Mouse (Mus musculus) ES-Bruce4 (cell line): ENCODE measurements around the gene Il4ra. TPM values are rescaled to one million over a fixed set of nuclear protein-coding genes. Genes with fewer than 3 reads are reported as not detected.

Experiments
- H3K27ac ChIP-seq: 2 replicates; pipeline ENCODE4 v1.5.1; 2012; ENCODE audit warnings: low read length, inconsistent platforms; ENCODE audit not compliant: insufficient read depth
- H3K27me3 ChIP-seq: 2 replicates; pipeline ENCODE4 v1.6.1; 2012; ENCODE audit warnings: mild to moderate bottlenecking, low read length, inconsistent platforms; ENCODE audit not compliant: control insufficient read depth, poor library complexity, insufficient read depth, severe bottlenecking
- H3K36me3 ChIP-seq: 2 replicates; pipeline ENCODE4 v1.6.1; 2012; ENCODE audit warnings: inconsistent platforms, mild to moderate bottlenecking, low read length, moderate library complexity; ENCODE audit not compliant: control insufficient read depth, poor library complexity, insufficient read depth, severe bottlenecking
- H3K4me1 ChIP-seq: one replicate; pipeline ENCODE4 v1.8.1; 2011; ENCODE audit warnings: low read length; ENCODE audit not compliant: control insufficient read depth, insufficient read depth
- H3K4me3 ChIP-seq: 2 replicates; pipeline ENCODE4 v1.5.1; 2011; ENCODE audit warnings: low read depth, mild to moderate bottlenecking, low read length
- H3K9ac ChIP-seq: 2 replicates; pipeline ENCODE4 v1.6.1; 2012; ENCODE audit warnings: low read depth, mild to moderate bottlenecking, inconsistent platforms; ENCODE audit not compliant: poor library complexity, severe bottlenecking
- H3K9me3 ChIP-seq: replicated peaks from 2 replicates; pipeline ENCODE4 v1.6.1; 2012; ENCODE audit warnings: mild to moderate bottlenecking, low read length, inconsistent platforms; ENCODE audit not compliant: control insufficient read depth, poor library complexity, insufficient read depth, severe bottlenecking
- CTCF ChIP-seq: IDR thresholded peaks from one replicate; pipeline ENCODE4 v1.8.1; 2011; ENCODE audit warnings: low read depth, low read length
- EP300 ChIP-seq: IDR thresholded peaks from 2 replicates; pipeline ENCODE4 v1.6.1; 2011; ENCODE audit warnings: low read depth, low read length; ENCODE audit not compliant: insufficient read depth
- POLR2A ChIP-seq: IDR thresholded peaks from one replicate; pipeline ENCODE4 v1.8.1; 2011; ENCODE audit warnings: low read length; ENCODE audit not compliant: insufficient read depth
- polyA plus RNA-seq: library from polyadenylated mRNA; stranded (reverse); fragments of >200 nt; gene quantifications from 2 replicates; pipeline ENCODE4 v1.2.4, GENCODE M21; 2011; ENCODE audit warnings: low read depth; ENCODE audit not compliant: missing spikeins, insufficient read depth, insufficient read length

The Il4ra gene
- polyA plus RNA-seq, 1 experiment, result 1.4 TPM

DNA sequence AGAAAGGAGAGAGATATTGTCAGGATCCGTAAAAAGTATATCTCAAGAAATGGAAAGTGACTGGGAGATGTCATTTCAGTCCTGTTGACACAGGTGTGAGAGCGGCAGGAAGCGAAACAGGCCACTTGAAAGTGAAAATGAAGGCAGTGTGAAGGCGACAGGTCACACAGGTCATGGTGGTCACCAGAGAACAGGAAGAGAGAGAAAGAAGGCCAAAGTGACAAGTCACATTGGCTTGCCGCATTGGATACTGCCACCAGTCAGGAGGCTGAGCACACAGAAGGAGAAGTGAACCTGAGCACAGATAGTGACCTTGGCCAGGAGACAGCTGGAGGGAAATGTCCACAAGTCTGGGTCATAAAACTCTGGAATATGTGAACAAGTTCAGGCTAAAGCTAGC, 40.5 kb upstream of the Il4ra start:
- H3K27ac ChIP-seq, result no peak overlapping the region
- TF ChIP-seq POLR2A (no peak), CTCF (no peak), EP300 (no peak)
- H3K27me3 ChIP-seq, result no peaks in the 10 kb centered on the region
- H3K36me3 ChIP-seq, result no peaks in the 10 kb centered on the region
- no peaks in the 10 kb centered on the region for H3K4me1 ChIP-seq
- no peaks in the 10 kb centered on the region for H3K9me3 ChIP-seq
- no peak overlapping the region for H3K9ac ChIP-seq
- no peak overlapping the region for H3K4me3 ChIP-seq

DNA sequence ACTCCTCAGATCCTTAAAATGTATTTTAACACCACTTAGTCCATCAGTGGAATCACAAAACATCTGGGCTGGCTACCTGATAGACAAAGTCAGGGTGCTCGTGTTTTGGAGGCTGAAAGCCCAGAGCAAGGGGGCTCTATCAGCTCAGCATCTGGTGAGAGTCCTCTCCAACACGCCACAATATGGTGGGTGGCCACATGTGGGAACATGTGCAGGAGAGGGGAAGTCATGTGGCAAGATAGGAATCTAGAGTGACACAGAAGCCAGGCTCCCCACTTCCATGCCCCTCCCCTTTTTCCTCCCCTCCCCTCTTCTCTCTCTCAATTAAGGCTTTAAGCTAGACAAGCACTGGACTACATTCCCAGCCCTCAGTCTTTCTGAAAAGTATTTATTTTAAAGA, 40.1 kb upstream of the Il4ra start:
- H3K9ac ChIP-seq, result no peak overlapping the region
- no peak overlapping the region for H3K4me3 ChIP-seq
- H3K4me1 ChIP-seq, result no peaks in the 10 kb centered on the region
- no peak for TF ChIP-seq CTCF
- TF ChIP-seq POLR2A, result no peak
- no peak for TF ChIP-seq EP300
- no peak overlapping the region for H3K27ac ChIP-seq
- no peaks in the 10 kb centered on the region for H3K36me3 ChIP-seq
- H3K27me3 ChIP-seq, result no peaks in the 10 kb centered on the region
- no peaks in the 10 kb centered on the region for H3K9me3 ChIP-seq

GRCm38 (mm10) chr7:125515081-125515853, 36.7 kb upstream of the Il4ra start:
- H3K9ac ChIP-seq, result no peak overlapping the region
- H3K27ac ChIP-seq, result no peak overlapping the region
- no peaks in the 10 kb centered on the region for H3K27me3 ChIP-seq
- no peak for TF ChIP-seq CTCF
- no peak for TF ChIP-seq POLR2A
- TF ChIP-seq EP300, result no peak
- no peak overlapping the region for H3K4me3 ChIP-seq
- H3K4me1 ChIP-seq, result no peaks in the 10 kb centered on the region
- H3K9me3 ChIP-seq, result no peaks in the 10 kb centered on the region
- no peaks in the 10 kb centered on the region for H3K36me3 ChIP-seq

DNA sequence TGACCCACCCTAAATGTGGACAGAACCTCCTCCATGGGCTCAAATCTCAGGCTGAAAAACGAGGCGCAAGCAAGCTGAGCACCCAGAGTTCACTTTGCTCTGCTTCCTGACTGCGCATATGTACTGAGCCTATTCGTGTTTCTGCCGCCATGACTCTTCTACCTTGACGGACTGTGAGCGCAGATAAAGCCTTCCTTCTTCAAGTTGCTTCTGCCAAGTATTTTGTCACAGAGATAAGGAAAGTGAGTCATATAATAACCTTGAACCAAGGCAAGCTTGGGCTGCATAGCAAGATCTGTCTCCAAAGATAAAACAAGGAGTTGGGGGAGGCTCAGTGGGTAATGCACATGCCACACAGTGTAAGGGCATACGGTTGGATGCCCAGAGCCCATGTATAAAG, 35.2 kb upstream of the Il4ra start:
- Histone ChIP-seq H3K36me3 (no peaks in the 10 kb centered on the region), H3K27me3 (no peaks in the 10 kb centered on the region; the same call in 1 of the 2 replicates)

GRCm38 (mm10) chr7:125517470-125517869, 34.5 kb upstream of the Il4ra start:
- Histone ChIP-seq H3K4me1 (no peaks in the 10 kb centered on the region), H3K4me3 (no peak overlapping the region), H3K27me3 (no peaks in the 10 kb centered on the region; the same call in 1 of the 2 replicates), H3K27ac (no peak overlapping the region), H3K9me3 (no peaks in the 10 kb centered on the region), H3K9ac (no peak overlapping the region), H3K36me3 (no peaks in the 10 kb centered on the region)
- TF ChIP-seq CTCF (no peak), POLR2A (no peak), EP300 (no peak)

More for the DNA sequence above, 35.2 kb upstream of the Il4ra start:
- Histone ChIP-seq H3K4me1 (no peaks in the 10 kb centered on the region), H3K9me3 (no peaks in the 10 kb centered on the region), H3K9ac (no peak overlapping the region), H3K27ac (no peak overlapping the region), H3K4me3 (no peak overlapping the region)
- no peak for TF ChIP-seq EP300
- no peak for TF ChIP-seq POLR2A
- no peak for TF ChIP-seq CTCF

DNA sequence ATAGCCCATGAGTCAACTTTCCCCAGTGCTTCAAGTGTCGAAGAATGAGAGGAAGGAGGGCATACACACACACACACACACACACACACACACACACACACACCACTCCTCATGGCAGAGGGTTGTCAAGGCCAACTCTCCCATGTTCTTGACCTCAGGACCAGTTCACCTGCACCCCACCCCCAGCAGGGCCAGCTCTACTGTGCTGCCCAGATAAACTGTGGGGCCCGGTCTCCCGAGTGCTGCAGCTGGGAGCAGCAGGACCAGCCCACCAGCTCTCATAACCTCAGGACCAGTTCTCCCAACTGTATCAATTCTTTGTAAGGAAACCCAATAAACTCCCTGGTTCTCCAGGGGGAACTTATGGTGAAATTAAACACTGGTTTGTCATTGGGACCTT, 32.2 kb upstream of the Il4ra start:
- H3K9ac ChIP-seq, result no peak overlapping the region
- no peaks in the 10 kb centered on the region for H3K9me3 ChIP-seq

More for the DNA sequence above, 32.2 kb upstream of the Il4ra start:
- Histone ChIP-seq H3K27me3 (no peaks in the 10 kb centered on the region; the same call in 1 of the 2 replicates), H3K4me1 (no peaks in the 10 kb centered on the region), H3K4me3 (no peak overlapping the region), H3K27ac (no peak overlapping the region), H3K36me3 (no peaks in the 10 kb centered on the region)
- no peak for TF ChIP-seq POLR2A
- no peak for TF ChIP-seq CTCF
- no peak for TF ChIP-seq EP300
